Mouse (Mus musculus): ENCODE data around the gene Hoxa9.

The Hoxa9 gene

DNA sequence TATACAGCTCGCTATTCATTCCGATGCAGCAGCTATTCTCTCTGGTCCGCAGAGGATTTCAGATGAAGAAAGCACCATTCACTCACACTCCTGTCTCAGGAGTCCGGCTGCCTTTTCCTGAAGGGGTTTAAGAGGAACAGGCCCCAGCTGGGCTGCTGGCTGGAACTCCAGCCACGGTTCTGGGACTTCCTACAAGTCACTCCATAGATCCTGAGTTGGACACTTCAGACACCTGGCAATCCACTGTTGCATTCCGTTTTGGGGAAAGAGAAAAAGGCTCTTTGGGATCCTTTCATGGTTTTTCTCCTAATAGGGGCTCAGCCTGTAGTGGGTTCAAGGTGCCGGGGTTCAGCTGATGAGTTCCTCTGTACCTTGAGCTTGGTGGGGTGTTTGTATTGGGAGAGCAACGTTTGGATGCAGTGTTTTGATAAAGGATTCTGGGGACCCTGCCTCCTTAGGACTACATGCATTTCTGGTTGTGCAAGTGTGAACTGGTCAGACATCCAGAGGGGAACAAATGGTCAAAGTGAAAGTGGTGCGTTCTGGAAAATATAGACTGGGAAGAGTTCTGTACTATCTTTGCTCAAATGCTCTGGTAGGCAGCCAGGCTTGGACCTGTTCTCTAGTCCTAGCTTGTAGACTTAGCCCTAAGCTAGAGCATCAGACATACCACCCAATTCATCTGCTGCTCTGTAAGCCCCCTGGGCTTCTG is 31.0 kb upstream of the Hoxa9 start:
- no peak for DNase-seq (ENCODE audit: low spot score)

DNA sequence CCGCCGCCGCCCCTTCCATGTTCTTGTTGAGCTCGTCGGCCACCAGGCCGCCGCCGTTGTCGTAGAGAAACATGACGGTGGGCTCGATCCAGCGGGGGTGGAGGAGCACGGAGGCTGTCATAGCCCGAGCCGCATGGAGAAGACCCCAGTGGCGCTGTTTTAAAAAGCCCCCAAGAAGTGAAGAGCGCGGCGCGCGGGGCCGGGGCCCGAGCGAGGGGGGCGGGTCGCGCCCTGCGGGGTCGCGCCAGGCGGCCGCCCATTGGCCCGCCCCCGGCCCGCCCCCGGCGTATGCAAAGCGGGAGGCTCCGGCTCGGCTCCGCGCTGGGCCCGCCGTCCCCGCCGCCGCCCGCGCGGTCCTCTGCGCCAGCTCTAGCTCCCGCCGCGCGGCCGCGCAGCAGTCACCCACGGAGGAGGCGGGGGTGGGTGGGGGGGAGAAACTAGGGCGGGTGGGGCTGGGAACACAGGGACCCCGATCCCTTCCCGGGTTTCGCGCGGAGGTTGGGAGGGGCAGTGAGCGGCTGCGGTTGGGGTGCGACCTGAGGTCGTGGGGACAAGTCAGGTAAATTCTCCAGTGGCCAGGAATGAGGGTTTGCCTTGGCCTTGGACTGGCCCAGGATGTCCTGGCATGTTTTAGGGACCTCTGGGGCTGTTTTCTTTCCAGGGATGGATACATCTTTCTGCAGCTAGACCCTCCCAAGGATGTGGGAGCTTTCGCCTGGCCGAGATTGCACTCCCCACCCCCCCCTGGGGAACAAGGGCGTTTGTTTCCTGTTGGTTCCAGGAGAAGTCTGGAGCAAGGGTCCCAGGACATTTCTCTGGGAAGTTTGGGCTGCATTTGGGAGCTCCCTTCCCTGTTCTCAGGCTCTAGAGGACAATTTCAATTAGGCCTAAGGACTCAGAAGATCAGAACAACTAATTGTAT is 30.0 kb upstream of the Hoxa9 start, which contains the start of gene Hoxa13:
TSS of gene Hoxa13 (minus strand) at position 227 of the 922 bp plus-strand sequence.
- no peak for DNase-seq (ENCODE audit: low spot score)

DNA sequence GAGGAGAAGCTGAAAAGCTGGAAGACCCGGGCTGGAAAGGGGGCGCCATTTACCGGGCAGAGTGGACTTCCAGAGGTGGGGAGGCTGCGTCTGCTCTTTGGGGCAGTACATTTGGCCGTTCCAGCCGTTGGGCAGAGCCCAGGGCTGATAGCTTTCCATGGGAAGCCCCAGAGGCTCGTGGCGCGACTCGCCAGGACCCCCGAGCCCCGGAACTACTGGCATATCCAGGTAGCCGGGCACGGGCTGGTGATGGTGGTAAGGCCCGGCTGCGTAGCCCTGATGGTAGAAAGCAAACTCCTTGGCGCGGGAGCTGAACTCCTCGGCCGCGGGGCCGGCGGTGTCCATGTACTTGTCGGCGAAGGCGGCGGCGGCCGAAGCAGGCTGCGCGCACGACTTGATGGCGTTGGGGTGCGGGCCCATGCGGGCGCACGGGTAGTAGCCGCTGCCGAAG is 28.9 kb upstream of the Hoxa9 start:
- DNase-seq (ENCODE audit: low spot score) = no peak

DNA sequence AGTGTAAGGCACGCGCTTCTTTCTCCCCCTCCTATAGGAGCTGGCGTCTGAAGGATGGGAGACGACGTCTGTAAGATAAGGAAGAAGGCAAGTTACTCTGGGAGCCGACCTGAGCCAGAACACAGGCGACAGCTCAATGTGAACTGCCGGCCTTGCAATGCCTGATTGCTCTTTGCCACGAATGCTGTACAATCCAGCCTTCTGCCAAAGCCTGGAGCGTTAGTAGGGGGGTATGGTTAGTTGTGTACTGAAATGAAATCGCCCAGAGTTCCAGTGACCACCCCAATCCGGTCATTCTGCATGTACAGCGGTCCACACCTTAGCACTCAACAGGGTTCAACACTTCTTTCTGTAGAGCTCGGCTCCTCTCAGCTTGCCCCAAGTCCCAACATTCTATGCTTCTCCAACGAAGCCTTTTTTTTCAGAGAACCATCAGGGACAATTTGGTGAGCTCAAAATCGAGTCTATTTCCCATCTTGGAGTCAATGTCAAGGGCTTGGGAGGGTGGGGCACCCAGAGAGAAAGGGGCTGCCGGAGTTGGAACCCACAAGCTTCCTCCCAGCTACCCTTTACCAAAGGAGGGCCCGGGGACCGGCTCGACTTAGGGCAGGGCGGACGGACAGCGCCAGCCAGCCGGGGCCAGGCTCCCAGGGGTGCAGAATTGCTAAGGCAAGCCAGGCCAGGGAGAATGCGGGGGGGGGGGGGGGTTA is 28.3 kb upstream of the Hoxa9 start:
- no peak for DNase-seq (ENCODE audit: low spot score)

DNA sequence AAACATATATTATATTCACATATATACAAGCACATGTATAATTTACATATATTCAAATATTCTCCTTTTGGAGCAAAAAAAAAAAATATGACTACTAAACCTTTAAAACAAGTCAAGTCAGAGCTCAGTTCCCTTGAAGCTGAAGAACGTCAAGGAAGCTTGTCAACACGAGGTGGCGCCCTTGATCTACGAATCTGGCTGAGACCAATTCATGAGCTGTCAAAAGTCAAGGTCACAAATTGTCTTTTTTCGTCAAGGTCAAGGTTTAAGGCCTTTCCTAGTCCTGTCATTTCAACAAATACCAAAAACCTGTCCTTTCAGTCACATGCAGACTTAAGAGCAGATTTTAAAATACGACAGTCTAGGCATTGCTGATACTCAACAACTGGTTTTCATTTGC is 26.1 kb upstream of the Hoxa9 start:
- peak; percentile 76 for DNase-seq (ENCODE audit: low spot score)

DNA sequence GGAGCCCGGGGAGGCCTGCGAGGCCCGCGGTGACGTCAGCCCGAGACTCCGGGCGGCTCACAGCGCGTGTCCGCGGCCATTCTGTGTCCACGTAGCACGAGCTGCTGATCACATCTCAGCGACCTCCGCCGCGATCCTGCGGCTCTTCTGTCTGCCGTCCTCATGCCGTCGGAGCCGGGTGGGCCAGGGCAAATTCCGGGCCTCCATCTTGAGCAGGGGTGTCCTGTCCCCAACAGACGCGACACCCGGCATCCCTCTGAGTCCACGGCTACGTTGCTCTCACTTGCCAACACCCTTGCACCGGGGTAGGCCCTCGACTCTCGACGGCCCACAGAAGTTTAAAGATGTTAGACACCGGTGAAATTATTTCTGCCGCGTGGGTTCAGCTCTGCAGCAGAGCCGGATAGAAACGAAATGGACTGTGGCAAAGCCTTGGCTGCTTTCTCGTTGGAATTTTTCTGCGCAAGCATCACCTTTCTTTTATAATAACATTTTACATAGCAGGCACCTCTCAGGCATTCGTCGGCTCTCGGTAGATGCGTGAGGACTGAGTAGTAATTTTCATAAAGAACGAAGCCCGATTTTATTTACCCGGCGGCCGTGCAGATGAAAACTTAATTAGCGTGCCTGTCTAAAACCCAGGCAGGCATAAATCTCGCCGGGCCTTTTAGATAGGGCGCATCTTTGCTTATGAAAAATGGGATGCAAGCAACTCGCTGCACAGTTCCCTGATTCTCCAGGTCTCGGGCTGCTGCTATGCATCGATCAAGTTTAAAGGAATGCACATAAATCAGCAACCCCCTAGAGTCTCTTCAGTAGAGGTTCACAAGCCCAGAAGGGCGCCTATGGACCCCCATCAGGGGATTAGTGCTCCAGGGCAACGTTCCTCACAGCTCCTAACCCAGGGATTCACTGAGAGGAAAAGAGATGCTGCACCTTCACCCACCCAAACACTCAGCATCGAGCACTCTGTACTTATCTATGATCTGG is 22.9 kb upstream of the Hoxa9 start:
- no peak for DNase-seq (ENCODE audit: low spot score)

DNA sequence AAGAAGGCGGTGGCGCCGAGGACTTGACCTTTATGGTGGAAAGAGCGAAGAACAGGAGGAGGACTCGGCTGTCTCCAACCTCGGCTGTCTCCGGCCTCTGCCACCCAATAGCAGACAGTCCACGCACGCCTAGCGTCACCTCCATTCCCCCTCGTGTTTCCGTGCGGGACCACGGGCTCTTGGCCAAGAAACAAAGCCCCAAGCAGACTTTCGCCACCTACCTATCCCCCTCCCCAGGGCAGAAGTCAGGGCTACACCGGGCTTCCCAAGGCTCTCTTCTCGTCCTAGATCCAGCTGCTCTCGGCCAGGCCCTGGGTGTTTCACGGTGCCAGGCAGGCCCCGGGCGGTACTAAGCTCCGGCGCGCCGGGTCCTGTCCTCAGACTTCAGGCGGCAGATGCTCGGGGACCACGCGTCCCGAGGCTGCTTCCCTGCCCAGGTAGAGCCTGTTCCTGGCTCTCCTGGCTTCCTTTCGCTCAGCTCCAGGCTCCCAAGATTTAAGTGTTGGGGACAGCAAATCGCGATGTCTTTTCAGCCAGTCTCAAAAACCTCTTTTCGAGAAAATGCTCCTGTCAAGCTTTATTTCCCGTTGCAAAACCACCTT is 22.0 kb upstream of the Hoxa9 start:
- DNase-seq (ENCODE audit: low spot score) = no peak

DNA sequence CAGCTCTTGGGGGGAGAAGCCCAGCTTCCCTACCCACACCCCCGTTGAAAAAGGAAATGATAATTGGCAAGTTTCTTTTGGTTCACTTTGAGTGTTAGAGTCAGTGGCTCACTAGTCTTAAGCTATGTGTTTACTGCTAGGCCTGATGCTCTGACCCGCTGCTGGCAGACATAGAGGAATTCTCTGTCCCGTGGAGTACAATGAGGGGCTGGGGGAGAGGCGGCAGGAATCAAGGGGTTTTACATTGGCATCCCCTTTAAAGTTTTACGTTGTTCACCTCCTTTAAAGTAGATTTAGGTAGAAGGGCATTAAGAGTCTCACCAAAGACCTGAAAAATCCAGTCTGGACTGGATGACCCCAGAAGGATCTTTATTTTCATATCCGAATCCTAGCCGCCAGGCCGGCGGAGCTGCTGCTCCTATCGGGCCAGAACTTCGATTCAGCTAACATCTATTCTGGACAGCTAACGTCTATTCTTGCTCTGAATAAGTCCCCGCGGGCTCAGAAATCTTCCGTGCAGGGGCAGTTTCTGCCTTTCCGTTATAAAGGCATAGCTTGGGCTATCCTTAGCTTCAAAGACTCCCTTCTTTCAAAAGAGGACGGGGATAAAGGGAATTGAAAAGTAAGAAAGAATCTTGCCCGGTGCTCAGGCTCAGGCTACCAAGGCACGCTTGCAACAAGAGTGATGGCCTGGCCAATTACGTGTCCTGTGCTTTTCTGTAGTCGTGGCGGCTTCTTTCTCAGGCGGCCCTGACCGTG is 21.3 kb upstream of the Hoxa9 start:
- no peak for DNase-seq (ENCODE audit: low spot score)

DNA sequence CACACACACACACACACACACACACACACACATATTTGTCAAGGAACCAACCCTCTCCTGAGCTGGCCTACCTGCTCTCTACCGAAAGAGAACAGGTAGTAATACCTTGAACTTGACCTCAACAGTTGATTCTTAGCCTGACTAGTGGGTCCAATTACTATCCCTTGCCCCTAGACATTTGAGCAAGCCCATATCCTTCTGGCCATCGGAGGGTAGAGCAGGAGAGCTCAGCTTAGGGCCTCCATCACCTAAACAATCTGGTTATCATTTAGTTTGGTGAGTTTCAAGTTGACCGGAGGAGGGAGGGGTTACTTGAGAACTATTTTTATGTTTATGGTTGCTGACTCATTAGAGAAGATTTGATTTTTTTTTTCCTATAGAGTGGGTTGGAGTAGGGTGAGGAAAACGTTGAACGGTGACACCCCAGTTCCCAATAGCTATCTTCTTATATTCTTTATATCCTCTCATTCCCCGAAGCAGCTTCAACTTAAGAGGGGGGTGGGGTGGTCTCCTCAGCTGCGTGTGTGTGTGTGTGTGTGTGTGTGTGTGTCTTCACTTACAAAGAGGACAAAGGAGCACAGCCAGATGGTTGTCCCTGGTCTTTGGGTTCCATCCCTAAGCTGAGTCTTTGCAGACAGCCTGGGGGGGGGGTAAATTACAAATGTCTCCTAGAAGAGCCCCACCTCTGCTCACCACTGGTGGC is 20.4 kb upstream of the Hoxa9 start:
- DNase-seq (ENCODE audit: low spot score) = no peak

DNA sequence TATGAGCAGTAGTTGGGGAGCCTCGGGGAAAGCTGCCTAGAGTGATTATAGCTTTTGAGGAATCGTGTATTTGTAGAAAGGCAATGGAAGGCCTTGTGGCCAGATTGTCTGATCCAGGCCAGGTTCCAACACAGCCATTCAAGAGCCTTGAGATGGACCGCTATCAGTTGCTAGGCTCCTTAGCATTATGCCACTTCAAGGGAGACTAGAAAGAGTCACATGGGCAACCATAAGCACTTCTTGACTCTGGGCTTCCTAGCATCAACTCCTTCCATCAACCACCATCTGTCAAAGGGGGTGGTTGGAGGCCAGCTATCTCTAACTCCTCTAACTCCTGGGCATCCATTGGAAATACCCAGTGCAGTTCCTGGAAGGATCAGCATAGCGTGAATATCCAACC is 18.9 kb upstream of the Hoxa9 start:
- no peak for DNase-seq (ENCODE audit: low spot score)

DNA sequence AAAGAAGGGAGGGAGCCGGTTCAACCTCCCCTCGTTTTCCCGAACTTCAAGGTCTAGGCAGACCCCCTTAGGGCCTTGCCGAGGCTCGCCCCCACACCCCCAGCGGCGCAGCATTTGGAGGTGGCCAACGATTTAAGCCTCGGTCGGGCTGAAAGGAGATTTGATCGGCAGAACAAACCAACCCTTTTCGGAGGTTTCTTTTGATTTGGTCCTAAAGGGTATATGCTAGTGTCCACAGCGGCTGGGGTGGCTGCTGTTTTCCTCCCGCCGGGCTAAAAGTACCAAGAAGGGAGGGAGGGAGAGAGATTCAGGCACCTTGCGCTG is 18.5 kb upstream of the Hoxa9 start:
- no peak for DNase-seq (ENCODE audit: low spot score)

DNA sequence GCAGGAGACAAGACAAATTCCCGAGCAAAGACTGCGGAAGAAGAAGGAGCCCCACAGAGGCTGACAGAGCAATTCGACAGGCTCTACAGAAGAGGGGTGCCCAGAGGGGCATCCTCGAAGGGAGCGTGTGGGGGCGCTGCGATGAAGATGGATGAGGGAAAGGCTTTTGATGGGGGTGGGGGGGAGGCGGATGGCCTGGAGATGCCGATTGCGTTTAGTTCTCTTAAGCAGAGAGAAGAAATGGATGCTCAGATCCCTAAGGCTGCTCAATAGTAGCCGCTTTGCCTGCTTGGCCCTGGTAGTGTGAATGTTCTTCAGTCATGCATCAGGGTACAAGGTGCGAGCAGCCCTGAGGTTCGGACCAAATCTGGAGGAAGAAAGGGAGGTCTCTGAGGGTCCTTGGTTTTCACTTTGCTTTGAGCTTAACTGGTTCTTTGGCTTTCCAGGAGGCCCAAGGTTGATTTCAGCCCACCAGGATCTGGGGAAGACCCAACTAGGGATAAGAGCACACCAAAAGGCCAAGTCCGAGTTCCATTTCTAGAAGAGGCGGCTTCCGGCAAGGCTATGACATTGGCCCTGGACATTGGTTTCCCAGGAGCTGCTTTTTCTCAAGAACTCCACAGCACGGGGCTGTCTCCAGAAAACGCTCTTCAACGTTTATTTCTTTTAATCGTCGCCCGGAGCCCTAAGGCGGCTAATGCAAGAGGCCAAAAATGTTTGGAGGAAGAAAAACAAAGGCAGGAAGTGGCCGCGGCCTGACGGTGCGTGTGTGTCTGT is 17.9 kb upstream of the Hoxa9 start:
- no peak for DNase-seq (ENCODE audit: low spot score)

DNA sequence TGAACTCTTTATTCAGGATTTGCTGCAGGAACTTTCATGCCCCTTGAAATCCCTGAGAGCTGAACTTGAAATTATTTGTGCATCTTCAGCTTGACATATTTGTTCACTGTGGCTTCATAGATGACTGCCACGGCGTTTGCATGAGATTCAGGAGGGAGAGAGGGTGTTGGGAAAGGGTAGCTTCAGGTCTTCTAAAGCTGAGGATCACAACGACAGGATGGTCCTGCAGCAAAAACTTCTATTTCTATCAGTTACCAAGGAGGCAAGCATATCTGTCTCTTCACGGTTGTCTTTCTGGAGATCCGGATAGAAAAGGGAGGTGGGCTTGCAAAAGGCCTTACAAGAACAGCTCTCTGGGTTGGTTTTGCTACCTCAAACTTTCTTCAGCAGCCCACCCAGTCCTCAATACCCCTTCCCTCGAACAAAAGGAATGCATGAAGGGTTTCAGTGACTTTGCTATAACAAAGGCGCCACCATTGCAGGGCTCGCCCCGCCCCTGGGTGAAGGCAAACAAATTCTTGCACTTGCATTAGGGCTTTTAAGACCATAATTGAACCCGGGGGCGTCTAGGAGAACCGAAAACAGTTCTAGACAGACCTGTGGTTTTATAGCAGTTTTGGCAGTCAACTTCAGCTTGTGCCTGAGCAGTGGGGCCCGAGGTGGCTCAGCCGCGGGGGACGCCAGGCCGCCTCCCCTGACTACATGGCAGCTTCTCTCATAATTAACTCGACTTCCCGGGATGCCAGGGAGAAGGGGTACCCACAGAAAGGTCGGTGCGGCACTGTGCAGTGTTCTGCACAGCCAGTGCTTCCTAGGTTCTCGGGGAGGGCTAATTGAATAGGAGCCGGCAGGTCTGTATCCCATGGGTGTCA is 17.1 kb upstream of the Hoxa9 start:
- no peak for DNase-seq (ENCODE audit: low spot score)

DNA sequence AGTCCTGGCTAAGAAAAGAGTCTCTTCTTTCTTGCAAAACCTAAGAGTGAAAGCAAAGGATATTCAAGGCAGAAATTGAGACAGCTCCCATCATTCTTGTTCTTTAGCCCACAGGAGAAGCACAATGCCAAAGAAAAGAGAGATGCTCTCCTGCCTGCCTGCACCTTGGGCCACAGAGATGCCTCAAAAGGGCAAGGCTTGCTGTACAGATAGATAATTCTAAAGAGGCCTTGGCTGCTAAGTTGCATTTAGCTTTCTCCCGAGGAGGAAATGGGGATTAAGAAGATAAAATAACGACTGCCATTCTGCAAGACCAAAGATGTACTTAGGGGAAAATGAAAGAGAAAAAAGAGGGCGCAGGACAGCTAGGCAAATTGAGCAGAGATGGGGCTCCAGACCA is 16.0 kb upstream of the Hoxa9 start:
- DNase-seq (ENCODE audit: low spot score) = no peak

DNA sequence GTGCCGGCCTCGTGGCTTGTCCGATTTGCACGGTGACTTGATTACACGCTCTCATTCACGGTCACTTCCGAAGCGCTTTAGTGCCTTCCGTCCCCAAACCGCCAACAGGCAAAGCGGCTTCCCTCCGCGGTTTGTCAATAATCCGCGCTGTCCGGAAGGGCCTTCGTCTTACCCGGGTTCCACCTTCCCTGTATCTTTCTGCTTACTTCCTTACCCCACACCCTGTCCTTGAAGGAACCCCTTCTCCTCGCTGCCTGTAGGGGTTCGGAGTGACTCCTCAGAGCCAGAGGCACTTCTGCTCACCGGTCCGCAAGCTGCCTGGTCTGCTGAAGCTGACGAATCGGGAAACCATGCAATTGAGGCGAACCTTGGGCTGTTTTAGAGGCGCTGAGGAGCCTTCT is 15.5 kb upstream of the Hoxa9 start:
- DNase-seq (ENCODE audit: low spot score) = no peak

DNA sequence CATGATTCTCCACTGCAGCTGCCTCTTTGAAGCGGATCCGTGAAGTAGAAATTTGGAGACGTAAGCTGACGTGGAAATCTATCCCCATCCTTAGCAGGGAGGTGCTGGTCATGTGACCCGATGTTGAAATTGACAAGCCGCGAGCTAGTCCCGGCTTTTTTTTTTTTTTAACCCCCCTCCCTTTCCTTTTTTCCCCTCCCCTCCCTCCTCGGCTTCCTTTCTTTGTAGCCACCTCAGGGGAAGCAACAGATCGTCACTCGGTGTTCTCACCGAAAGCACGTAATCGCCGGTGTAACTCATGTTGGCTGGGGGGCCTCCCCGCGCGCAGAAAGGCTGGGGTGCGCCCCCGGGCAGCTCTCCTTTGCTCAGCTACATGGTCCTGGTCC is 14.9 kb upstream of the Hoxa9 start, which contains the start of gene Hoxa11:
TSS of gene Hoxa11 (minus strand) at position 54 of the 386 bp plus-strand sequence.
- DNase-seq (ENCODE audit: low spot score) = no peak

DNA sequence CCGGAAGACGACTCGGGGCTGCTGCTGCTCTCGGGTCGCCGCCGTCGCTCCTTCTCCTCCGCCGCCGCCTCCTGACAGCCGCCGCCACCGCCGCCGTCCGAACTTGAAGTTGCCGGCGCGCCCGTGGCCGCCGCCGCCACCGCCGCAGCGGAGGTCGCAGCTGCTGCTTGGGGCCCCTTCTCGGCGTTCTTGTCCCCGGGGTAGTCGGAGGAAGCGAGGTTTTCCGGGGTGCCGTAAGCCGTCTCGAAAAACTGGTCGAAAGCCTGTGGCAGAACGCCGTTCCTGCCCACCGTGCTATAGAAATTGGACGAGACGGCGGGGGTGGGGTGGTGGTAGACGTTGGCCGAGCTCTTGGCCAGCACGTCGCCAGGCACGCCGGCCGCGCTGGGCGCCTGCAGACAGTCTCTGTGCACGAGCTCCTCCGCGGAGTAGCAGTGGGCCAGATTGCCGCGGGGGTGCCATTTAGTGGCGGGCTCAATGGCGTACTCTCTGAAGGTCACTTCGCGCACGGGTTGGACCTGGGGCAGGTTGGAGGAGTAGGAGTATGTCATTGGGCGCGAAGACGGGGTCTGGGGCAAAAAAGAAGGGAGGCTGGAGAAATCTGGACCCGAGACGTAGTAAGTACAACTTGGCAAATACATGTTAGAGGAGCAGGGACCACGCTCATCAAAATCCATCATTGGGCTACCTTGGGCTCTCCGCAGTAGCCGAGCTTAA is 14.3 kb upstream of the Hoxa9 start:
- no peak for DNase-seq (ENCODE audit: low spot score)
